Mouse (Mus musculus): ENCODE measurements around the gene Olfr93. TPM values are rescaled to one million over a fixed set of nuclear protein-coding genes. Genes with fewer than 3 reads are reported as not detected.
"Not testable (repeated sequence)": the region's sequence is repeated elsewhere in the genome, so short reads cannot be mapped to it uniquely, and the experiment has no call there.

Gene Olfr93
- not detected in 2 replicates for polyA plus RNA-seq (2011; ENCODE audit: insufficient read length, low read depth, missing spikeins)

DNA sequence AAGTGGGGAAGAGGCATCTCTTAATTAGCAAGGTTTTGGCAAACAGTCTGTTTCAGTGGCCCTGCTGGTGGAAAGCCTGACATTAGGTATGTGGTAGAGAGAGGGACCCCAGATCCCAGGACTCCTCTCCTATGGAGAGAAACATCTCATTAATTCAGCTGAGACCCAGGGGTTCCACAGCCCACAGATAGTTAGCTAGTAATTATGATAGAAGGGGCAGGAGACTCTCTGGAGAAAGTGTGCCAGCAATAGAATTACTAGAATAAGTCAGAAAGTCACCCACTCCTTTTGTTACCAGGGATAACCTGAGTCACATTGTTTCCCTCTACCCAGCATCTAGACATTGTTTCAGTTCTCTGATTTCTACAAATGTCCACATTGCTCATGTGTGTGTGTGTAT, at the start of gene Olfr93:
Gene Olfr93, minus strand, starts transcription at position 101 of the 400 bp plus-strand sequence.
- Histone ChIP-seq H3K4me3 (ENCODE audit: insufficient read depth, low read length) (no peak within 1 kb of the TSS), H3K27ac (ENCODE audit: insufficient read depth, low read length) (no peak within 1 kb of the TSS), H3K4me1 (ENCODE audit: control insufficient read depth, insufficient read depth, low read length) (no peaks in the 10 kb centered on the region)
- no peak for TF ChIP-seq POLR2A (IDR thresholded peaks at IDR 0.05; ENCODE audit: low read depth, low read length)
- no peak for TF ChIP-seq CTCF (IDR thresholded peaks at IDR 0.05; ENCODE audit: borderline replicate concordance, insufficient read depth, low read length)

DNA sequence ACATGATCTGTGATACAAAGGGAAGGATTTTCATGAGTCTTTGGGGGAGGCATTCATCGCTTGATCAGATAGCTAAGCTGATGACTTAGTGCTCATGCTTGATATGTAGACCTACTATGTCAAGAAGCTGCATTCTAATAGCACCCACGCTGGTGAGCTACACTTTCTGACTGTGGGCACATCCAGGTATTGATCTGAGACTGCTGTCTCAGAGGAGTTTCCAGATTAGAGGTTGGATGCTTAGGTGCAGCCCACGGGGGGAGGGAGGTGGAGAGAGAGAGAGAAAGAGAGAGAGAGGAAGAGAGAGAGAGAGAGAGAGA, 42.6 kb upstream of the Olfr93 start:
- H3K27ac ChIP-seq (ENCODE audit: insufficient read depth, low read length): no peak overlapping the region
- no peak overlapping the region for H3K4me3 ChIP-seq (ENCODE audit: insufficient read depth, low read length)
- H3K4me1 ChIP-seq (ENCODE audit: control insufficient read depth, insufficient read depth, low read length): no peaks in the 10 kb centered on the region
- TF ChIP-seq POLR2A (IDR thresholded peaks at IDR 0.05; ENCODE audit: low read depth, low read length): no peak
- no peak for TF ChIP-seq CTCF (IDR thresholded peaks at IDR 0.05; ENCODE audit: borderline replicate concordance, insufficient read depth, low read length)

DNA sequence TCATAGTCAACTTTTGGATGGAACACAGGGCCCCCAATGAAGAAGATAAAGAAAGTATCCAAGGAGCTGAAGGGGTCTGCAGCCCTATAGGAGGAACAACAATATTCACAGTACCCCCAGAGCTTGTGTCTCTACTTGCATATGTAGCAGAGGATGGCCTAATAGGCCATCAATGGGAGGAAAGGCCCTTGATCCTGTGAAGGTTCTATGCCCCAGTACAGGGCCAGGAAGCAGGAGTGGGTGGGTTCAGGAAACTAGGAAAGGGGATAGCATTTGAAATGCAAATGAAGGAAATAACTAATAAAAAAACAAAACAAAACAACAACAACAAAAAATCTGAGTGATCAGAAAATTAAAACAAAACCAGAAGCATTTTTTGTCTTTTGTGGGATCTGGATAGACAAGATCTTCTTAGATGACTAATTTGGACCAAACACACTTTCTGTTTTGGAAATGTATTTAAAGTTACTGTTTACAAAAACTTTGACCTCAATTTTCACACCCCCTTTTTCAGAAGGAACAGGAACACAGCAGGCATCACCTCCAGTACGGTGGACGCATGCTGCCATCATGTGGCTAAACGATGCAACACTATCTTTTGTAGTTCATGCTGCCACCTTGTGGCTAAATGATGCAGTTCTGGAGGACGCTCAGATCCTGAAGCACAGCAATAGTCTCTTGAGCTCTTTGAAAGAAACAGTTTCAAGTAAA, 42.1 kb upstream of the Olfr93 start:
- TF ChIP-seq CTCF (IDR thresholded peaks at IDR 0.05; ENCODE audit: borderline replicate concordance, insufficient read depth, low read length) (peak; percentile 100), POLR2A (IDR thresholded peaks at IDR 0.05; ENCODE audit: low read depth, low read length) (no peak)
- H3K27ac ChIP-seq (ENCODE audit: insufficient read depth, low read length): no peak overlapping the region
- no peak overlapping the region for H3K4me3 ChIP-seq (ENCODE audit: insufficient read depth, low read length)
- H3K4me1 ChIP-seq (ENCODE audit: control insufficient read depth, insufficient read depth, low read length): no peaks in the 10 kb centered on the region

DNA sequence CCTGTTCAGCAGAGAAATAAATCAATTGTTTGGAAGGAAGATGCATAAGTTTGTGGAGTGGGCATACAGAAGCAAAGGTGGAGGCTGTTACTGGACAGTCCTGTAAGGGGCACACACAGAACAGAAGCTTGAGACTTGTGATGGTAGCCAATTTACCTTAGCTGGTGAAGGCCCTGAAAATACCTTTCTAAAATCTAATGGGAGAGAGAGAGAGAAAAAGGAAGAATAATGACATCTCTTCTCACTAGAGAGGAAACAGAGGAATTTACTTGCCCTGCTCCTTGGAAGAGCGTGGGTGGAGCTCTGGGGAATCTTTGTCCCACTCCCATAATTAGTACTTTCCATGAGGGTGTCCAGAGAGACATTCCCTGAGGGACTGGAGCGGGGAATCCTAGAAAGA, 39.6 kb upstream of the Olfr93 start, which contains the start of gene Olfr94:
Gene Olfr94, minus strand, starts transcription at position 101 of the 400 bp plus-strand sequence.
- no peak within 1 kb of the TSS for H3K27ac ChIP-seq (ENCODE audit: insufficient read depth, low read length)
- no peaks in the 10 kb centered on the region for H3K4me1 ChIP-seq (ENCODE audit: control insufficient read depth, insufficient read depth, low read length)
- TF ChIP-seq CTCF (IDR thresholded peaks at IDR 0.05; ENCODE audit: borderline replicate concordance, insufficient read depth, low read length) (no peak), POLR2A (IDR thresholded peaks at IDR 0.05; ENCODE audit: low read depth, low read length) (no peak)
- H3K4me3 ChIP-seq (ENCODE audit: insufficient read depth, low read length): no peak within 1 kb of the TSS

DNA sequence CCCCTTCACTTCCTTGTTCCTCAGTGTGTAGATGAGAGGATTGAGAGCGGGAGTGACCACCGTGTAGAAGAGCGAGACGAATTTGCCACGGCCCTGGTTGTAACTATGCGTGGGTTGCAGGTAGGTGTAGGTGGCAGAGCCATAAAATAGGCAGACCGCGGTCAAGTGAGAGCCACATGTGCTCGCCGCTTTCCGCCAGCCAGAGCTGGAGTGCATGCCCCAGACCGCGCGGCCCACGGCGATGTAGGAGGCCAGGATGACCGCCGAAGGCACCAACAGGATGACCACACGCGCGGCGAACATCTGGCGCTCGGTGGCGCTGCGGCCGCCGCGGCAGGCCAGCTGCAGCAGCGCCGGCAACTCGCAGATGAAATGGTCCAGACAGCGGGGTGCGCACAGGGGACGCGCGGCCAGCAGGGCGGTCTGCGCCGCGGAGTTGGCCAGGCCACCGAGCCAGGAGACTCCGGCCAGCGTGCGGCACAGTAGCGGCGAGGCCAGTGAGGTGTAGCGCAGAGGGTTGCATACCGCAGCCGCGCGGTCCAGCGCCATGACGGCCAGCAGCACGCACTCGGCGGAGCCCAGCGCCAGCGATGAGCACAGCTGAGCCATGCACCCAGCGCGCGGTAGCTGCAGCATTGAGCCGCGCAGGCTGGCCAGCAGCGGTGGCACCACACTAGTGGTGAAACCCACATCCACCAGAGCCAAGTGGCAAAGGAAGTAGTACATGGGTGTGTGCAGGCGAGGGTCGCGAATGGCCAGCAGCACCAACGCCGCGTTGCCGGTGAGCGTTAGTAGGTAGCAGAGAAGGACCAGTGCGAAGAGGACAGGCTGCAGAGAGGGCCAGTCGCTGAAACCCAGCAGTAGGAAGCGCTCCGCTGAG, 35.8 kb upstream of the Olfr93 start:
- Histone ChIP-seq H3K4me3 (ENCODE audit: insufficient read depth, low read length) (peak overlapping the region; percentile 27), H3K4me1 (ENCODE audit: control insufficient read depth, insufficient read depth, low read length) (peaks cover 4% of the 10 kb centered on the region), H3K27ac (ENCODE audit: insufficient read depth, low read length) (no peak overlapping the region)
- TF ChIP-seq CTCF (IDR thresholded peaks at IDR 0.05; ENCODE audit: borderline replicate concordance, insufficient read depth, low read length) (0 out of 2 replicates have a peak, but pooled peaks have one; percentile 0), POLR2A (IDR thresholded peaks at IDR 0.05; ENCODE audit: low read depth, low read length) (no peak)

DNA sequence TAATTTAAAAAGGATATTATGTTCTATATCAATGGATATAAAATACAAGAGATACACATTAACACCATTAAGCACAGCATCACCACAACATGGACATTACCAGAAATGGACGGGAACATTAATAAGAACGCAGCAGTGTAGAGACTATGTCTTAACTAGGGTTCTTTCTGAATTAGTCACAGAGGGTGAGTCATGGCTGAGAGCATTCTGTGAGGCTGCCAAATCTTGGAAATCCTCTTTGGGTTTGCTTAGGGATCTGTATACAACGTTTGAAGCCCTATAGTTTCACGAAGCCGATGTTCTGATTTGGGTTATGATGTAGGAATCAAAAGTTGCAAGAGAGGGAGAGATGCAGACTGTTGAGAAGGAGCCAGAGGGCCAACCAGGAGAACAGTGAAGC, 33.5 kb upstream of the Olfr93 start:
- TF ChIP-seq POLR2A (IDR thresholded peaks at IDR 0.05; ENCODE audit: low read depth, low read length) (no peak), CTCF (IDR thresholded peaks at IDR 0.05; ENCODE audit: borderline replicate concordance, insufficient read depth, low read length) (no peak)
- Histone ChIP-seq H3K4me1 (ENCODE audit: control insufficient read depth, insufficient read depth, low read length) (peaks cover 4% of the 10 kb centered on the region), H3K4me3 (ENCODE audit: insufficient read depth, low read length) (no peak overlapping the region), H3K27ac (ENCODE audit: insufficient read depth, low read length) (0 out of 2 replicates have a peak overlapping the region, but pooled peaks have one; percentile 17)

DNA sequence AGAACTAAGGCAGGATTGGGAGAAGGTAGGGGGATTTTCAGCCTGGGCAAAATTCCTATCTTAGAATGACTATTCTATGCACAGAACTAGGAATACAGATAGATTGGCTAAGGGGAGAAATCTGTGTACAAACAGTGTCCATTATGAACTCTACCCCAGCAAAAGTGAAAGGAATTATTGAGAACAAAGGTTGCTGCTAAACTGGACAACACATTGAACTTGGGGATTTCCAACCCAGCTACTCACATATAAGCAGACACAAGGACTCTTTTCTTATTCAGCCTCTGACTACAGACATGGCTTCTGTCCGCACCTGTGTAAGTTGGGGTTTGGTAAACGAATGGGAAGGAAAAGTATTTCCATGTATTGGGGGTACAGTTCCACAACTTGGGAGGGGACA, 32.4 kb upstream of the Olfr93 start, which contains the start of gene Ubd:
Gene Ubd, plus strand, starts transcription at position 237 of the 400 bp plus-strand sequence.
- no peak within 1 kb of the TSS for H3K27ac ChIP-seq (ENCODE audit: insufficient read depth, low read length)
- no peak within 1 kb of the TSS for H3K4me3 ChIP-seq (ENCODE audit: insufficient read depth, low read length)
- peaks cover 4% of the 10 kb centered on the region for H3K4me1 ChIP-seq (ENCODE audit: control insufficient read depth, insufficient read depth, low read length)
- TF ChIP-seq POLR2A (IDR thresholded peaks at IDR 0.05; ENCODE audit: low read depth, low read length) (no peak), CTCF (IDR thresholded peaks at IDR 0.05; ENCODE audit: borderline replicate concordance, insufficient read depth, low read length) (no peak)

DNA sequence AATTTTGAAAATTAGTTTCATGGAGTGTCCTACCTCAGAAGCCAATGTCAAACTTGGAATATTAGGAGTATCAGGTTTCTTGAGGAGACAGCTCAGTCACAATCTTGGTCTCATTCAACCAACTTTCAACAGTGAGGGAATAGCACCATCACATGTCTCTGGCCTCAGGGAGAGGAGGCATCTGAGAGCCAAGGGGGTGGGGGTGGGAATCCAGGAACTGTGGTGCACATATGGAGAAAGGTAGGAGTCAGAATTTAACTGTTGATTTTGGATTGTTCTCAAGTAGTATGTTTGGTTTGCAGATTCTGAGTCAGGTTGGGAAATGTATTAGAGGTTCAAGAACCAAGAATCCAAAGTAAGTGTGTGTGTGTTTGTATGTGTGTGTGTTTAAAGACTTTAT, 31.7 kb upstream of the Olfr93 start:
- H3K27ac ChIP-seq (ENCODE audit: insufficient read depth, low read length): no peak overlapping the region
- no peak for TF ChIP-seq CTCF (IDR thresholded peaks at IDR 0.05; ENCODE audit: borderline replicate concordance, insufficient read depth, low read length)
- no peak overlapping the region for H3K4me3 ChIP-seq (ENCODE audit: insufficient read depth, low read length)
- H3K4me1 ChIP-seq (ENCODE audit: control insufficient read depth, insufficient read depth, low read length): peaks cover 4% of the 10 kb centered on the region

DNA sequence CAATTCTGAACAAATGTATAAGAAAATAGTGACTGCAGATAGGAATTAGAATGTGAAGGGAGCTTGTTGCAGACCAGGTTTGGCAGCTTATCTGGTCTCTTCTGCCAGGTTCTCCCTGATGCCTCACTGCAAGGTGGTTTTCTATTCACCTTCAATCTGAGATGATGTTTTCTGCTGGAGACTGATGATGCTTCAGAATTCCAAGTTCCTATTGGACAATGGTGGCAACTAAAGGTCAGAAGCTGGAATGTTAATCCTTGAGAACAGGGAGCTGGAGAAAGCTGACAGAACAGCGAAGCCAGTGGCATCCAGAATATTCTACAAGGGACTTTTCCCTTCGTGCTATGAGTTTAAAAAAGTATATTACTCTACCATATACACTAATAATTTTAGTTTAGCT, 29.4 kb upstream of the Olfr93 start:
- TF ChIP-seq CTCF (IDR thresholded peaks at IDR 0.05; ENCODE audit: borderline replicate concordance, insufficient read depth, low read length) (no peak), POLR2A (IDR thresholded peaks at IDR 0.05; ENCODE audit: low read depth, low read length) (no peak)
- H3K27ac ChIP-seq (ENCODE audit: insufficient read depth, low read length): no peak overlapping the region
- peaks cover 4% of the 10 kb centered on the region for H3K4me1 ChIP-seq (ENCODE audit: control insufficient read depth, insufficient read depth, low read length)
- no peak overlapping the region for H3K4me3 ChIP-seq (ENCODE audit: insufficient read depth, low read length)

DNA sequence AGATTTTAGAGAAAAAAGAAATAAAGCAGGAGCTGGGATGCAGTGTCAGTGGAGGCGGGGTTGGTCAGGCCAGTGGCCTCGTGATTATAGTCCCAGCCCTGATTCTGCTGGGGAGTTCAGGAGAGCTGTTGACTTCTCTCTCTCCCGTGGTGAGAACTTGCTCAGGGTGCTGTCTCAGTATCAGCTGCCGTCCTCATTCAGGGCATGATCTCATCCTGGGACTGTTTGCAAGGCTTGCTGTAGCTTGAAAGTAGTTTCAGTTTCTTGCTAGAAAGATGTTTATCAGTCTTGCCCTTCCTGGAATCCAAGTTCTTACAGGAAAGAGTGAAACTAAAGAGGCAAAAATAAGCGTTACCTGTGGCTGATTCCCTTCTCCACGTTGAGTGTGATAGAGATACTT, 24.2 kb upstream of the Olfr93 start:
- Histone ChIP-seq H3K27ac (ENCODE audit: insufficient read depth, low read length) (no peak overlapping the region), H3K4me3 (ENCODE audit: insufficient read depth, low read length) (no peak overlapping the region), H3K4me1 (ENCODE audit: control insufficient read depth, insufficient read depth, low read length) (no peaks in the 10 kb centered on the region)
- TF ChIP-seq CTCF (IDR thresholded peaks at IDR 0.05; ENCODE audit: borderline replicate concordance, insufficient read depth, low read length): no peak
- TF ChIP-seq POLR2A (IDR thresholded peaks at IDR 0.05; ENCODE audit: low read depth, low read length): no peak

DNA sequence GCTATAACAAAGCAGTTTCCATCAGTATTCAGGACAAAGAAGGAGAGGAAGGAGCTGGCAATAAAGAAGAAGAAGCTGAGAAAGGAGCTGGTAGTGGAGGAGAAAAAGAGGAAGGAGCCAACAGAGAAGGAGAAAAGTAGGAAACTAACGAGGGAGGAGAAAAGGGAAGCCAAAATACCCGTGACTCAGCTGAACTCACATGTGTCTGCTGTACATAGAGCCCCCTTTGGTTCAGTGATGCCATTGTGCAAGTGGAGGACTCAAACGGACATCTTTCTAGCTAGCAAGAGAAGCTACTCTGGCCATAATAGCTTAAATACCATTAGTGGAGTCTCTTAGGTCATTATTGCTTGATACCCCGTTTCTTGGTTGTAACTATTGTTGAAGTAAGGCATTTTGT, 29.9 kb downstream of the Olfr93 start:
- not testable (repeated sequence) for H3K27ac ChIP-seq (ENCODE audit: insufficient read depth, low read length); H3K4me1 ChIP-seq (ENCODE audit: control insufficient read depth, insufficient read depth, low read length); H3K4me3 ChIP-seq (ENCODE audit: insufficient read depth, low read length)
